ENCODE assay signal across 9 mouse cellular contexts in genomic region chr1:55363586-55363985, GRCm38 (mm10). TPM values are rescaled to one million over a fixed set of nuclear protein-coding genes. Genes with fewer than 3 reads are reported as not detected.
DNase-seq lines count a peak whose midpoint lies in the region; ATAC-seq and TF ChIP-seq lines count a peak whose summit lies in the region.
"Had no signal": no experiment of that assay in that cellular context is flagged by ENCODE, and none has a peak within 500 bp of the region (broad histone marks: within the 10 kb centered on the region; RNA-seq: fewer than 3 reads in every experiment).

No protein-coding gene starts in this region.

- H3K4me3 ChIP-seq in embryonic fibroblast, embryonic 13.5 days (ENCODE audit: insufficient read depth, low read length): peak overlapping the region; percentile 34

- intact Hi-C loops in heart, postnatal 10 days (cut with DNase I): loop anchor here (5.0 kb wide), 1 partner anchor 126 kb away; the partner anchor contains the start of gene Mars2

- no peaks in the 10 kb centered on the region for H3K4me1 ChIP-seq in embryonic fibroblast, embryonic 13.5 days (ENCODE audit: control insufficient read depth, insufficient read depth, low read length)

- no peak for TF ChIP-seq CTCF in embryonic fibroblast, embryonic 13.5 days (IDR thresholded peaks at IDR 0.05; ENCODE audit: borderline replicate concordance, insufficient read depth, low read length)

- DNase-seq in CD4-positive, CD25-positive, alpha-beta regulatory T cell, adult 2 months (ENCODE audit: low read depth, low spot score): peak; percentile 92
- DNase-seq in R1 (ENCODE audit: low read depth, low spot score) (peak; percentile 88), MN1 (ENCODE audit: low spot score) (no peak)
- peak; percentile 29 to 41 for DNase-seq in heart, postnatal 10 days
- peak; percentile 44 to 74 for DNase-seq in kidney, postnatal 36 days
- peak; percentile 46 to 50 for DNase-seq in spleen, adult 18-20 months

- no peak for TF ChIP-seq POLR2A in embryonic fibroblast, embryonic 13.5 days (IDR thresholded peaks at IDR 0.05; ENCODE audit: low read depth, low read length)

- ATAC-seq in megakaryocyte, adult 5-6 weeks (ENCODE audit: poor library complexity, severe bottlenecking): peak; percentile 87

- H3K27ac ChIP-seq in embryonic fibroblast, embryonic 13.5 days (ENCODE audit: insufficient read depth, low read length): no peak overlapping the region

RNA-seq across cellular contexts. Expression of gene Boll, which starts 0.3 kb away (rescaled TPM):
- not detected in 2 replicates for polyA plus RNA-seq in embryonic fibroblast, embryonic 13.5 days (2011; ENCODE audit: insufficient read length, low read depth, missing spikeins)
- not detected for total RNA-seq in heart, postnatal 10 days (2021)
- total RNA-seq in megakaryocyte, adult 5-6 weeks (2015): 0.09 TPM in 1 of 2 replicates, not detected in the other
- not detected in 2 replicates for total RNA-seq in megakaryocyte, adult 5-6 weeks (2017)
- polyA plus RNA-seq: frontal cortex, adult 2 months had no signal

RNA-seq across cellular contexts. Expression of gene Plcl1, which starts 42.1 kb away (rescaled TPM):
- 5.6 and 10.9 TPM in 2 replicates for polyA plus RNA-seq in embryonic fibroblast, embryonic 13.5 days (2011; ENCODE audit: insufficient read length, low read depth, missing spikeins)
- total RNA-seq in heart, postnatal 10 days (2021): 1 to 10 TPM; 5.0 to 6.2 TPM
- 1.0 and 1.3 TPM in 2 replicates for total RNA-seq in megakaryocyte, adult 5-6 weeks (2015)
- total RNA-seq in megakaryocyte, adult 5-6 weeks (2017): 0.62 and 2.0 TPM in 2 replicates
